Mouse (Mus musculus) megakaryocyte, embryonic 14.5 days (primary cell): ENCODE results near the gene Kctd2. TPM values are rescaled to one million over a fixed set of nuclear protein-coding genes. Genes with fewer than 3 reads are reported as not detected.
A peak's percentile ranks its signal among the peaks of the same experiment; 100 is the strongest.

Source experiments
- H3K27me3 ChIP-seq: replicated peaks from 2 replicates; pipeline ENCODE3; 2012; ENCODE audit warnings: inconsistent platforms
- H3K36me3 ChIP-seq: replicated peaks from 2 replicates; pipeline ENCODE3; 2012; ENCODE audit warnings: low read length, inconsistent platforms, mixed read lengths
- H3K4me1 ChIP-seq: 2 replicates; pipeline ENCODE4 v1.6.1; 2012; ENCODE audit warnings: inconsistent platforms
- H3K4me3 ChIP-seq: replicated peaks from 2 replicates; pipeline ENCODE3; 2012; ENCODE audit warnings: moderate library complexity, mild to moderate bottlenecking, inconsistent platforms
- H3K9me3 ChIP-seq: 2 replicates; pipeline ENCODE4 v1.6.1; 2012; ENCODE audit warnings: inconsistent platforms
- FLI1 ChIP-seq: IDR thresholded peaks from 2 replicates; pipeline ENCODE4 v1.6.1; 2012; ENCODE audit warnings: low read length, inconsistent platforms, mixed read lengths
- GATA1 ChIP-seq: IDR thresholded peaks from 3 replicates; pipeline ENCODE4 v1.6.1; 2012; ENCODE audit warnings: mixed read lengths, low read length, inconsistent platforms, borderline replicate concordance
- polyA plus RNA-seq: library from polyadenylated mRNA; stranded (reverse); fragments of >175 nt; gene quantifications from 2 replicates; pipeline ENCODE4 v1.2.3, GENCODE M21; 2012; ENCODE audit warnings: low replicate concordance; ENCODE audit not compliant: insufficient read depth

The Kctd2 gene
- polyA plus RNA-seq, 1 experiment: 13.7 TPM

- peaks cover 89% of the 10 kb centered on the region for H3K27me3 ChIP-seq
These were observed 17.7 kb downstream of the Kctd2 start for GRCm38 (mm10) chr11:115437571-115438122.

GRCm38 (mm10) chr11:115439326-115439725 lies 19.4 kb downstream of the Kctd2 start:
- Histone ChIP-seq H3K9me3 (peaks cover 23% of the 10 kb centered on the region), H3K4me1 (peaks cover 19% of the 10 kb centered on the region), H3K36me3 (no peaks in the 10 kb centered on the region), H3K27me3 (peaks cover 90% of the 10 kb centered on the region), H3K4me3 (no peak overlapping the region)
- no peak for TF ChIP-seq GATA1
- no peak for TF ChIP-seq FLI1

More at GRCm38 (mm10) chr11:115437571-115438122, 17.7 kb downstream of the Kctd2 start:
- Histone ChIP-seq H3K4me1 (peaks cover 19% of the 10 kb centered on the region), H3K36me3 (peaks cover 3% of the 10 kb centered on the region), H3K9me3 (peaks cover 20% of the 10 kb centered on the region), H3K4me3 (no peak overlapping the region)
- TF ChIP-seq FLI1 (no peak), GATA1 (no peak)

- TF ChIP-seq GATA1 (no peak), FLI1 (no peak)
These were observed 20.1 kb downstream of the Kctd2 start, which contains the start of gene Trim80 for GRCm38 (mm10) chr11:115439906-115440595. Gene Trim80, plus strand, starts transcription at chr11:115440545.

GRCm38 (mm10) chr11:115441417-115441816 lies 21.5 kb downstream of the Kctd2 start:
- H3K27me3 ChIP-seq: peaks cover 86% of the 10 kb centered on the region
- no peaks in the 10 kb centered on the region for H3K36me3 ChIP-seq
- no peak overlapping the region for H3K4me3 ChIP-seq
- H3K9me3 ChIP-seq: peaks cover 23% of the 10 kb centered on the region
- no peak for TF ChIP-seq GATA1
- no peak for TF ChIP-seq FLI1
- peaks cover 19% of the 10 kb centered on the region for H3K4me1 ChIP-seq

More at GRCm38 (mm10) chr11:115439906-115440595, 20.1 kb downstream of the Kctd2 start, which contains the start of gene Trim80:
- H3K9me3 ChIP-seq: peaks cover 23% of the 10 kb centered on the region
- no peaks in the 10 kb centered on the region for H3K36me3 ChIP-seq
- no peak within 1 kb of the TSS for H3K4me3 ChIP-seq
- H3K27me3 ChIP-seq: peaks cover 87% of the 10 kb centered on the region
- peaks cover 23% of the 10 kb centered on the region for H3K4me1 ChIP-seq

GRCm38 (mm10) chr11:115446906-115447305 lies 27.0 kb downstream of the Kctd2 start:
- 0 out of 2 replicates have a peak, but pooled peaks cover 8% of the 10 kb centered on the region for H3K9me3 ChIP-seq
- TF ChIP-seq GATA1 (no peak), FLI1 (no peak)
- H3K4me1 ChIP-seq: peaks cover 41% of the 10 kb centered on the region
- H3K4me3 ChIP-seq: no peak overlapping the region
- no peaks in the 10 kb centered on the region for H3K36me3 ChIP-seq
- H3K27me3 ChIP-seq: peaks cover 89% of the 10 kb centered on the region

GRCm38 (mm10) chr11:115447321-115447885 lies 27.5 kb downstream of the Kctd2 start:
- Histone ChIP-seq H3K9me3 (0 out of 2 replicates have a peak, but pooled peaks cover 8% of the 10 kb centered on the region), H3K4me1 (peaks cover 45% of the 10 kb centered on the region), H3K27me3 (peaks cover 90% of the 10 kb centered on the region), H3K4me3 (no peak overlapping the region), H3K36me3 (no peaks in the 10 kb centered on the region)
- TF ChIP-seq FLI1 (no peak), GATA1 (no peak)

GRCm38 (mm10) chr11:115448075-115448474 lies 28.1 kb downstream of the Kctd2 start:
- Histone ChIP-seq H3K36me3 (no peaks in the 10 kb centered on the region), H3K4me3 (peak overlapping the region; percentile 53), H3K4me1 (peaks cover 45% of the 10 kb centered on the region), H3K9me3 (0 out of 2 replicates have a peak, but pooled peaks cover 8% of the 10 kb centered on the region), H3K27me3 (peaks cover 89% of the 10 kb centered on the region)
- no peak for TF ChIP-seq FLI1
- no peak for TF ChIP-seq GATA1

GRCm38 (mm10) chr11:115448998-115449397 lies 29.1 kb downstream of the Kctd2 start:
- TF ChIP-seq FLI1: no peak
- no peak for TF ChIP-seq GATA1
- Histone ChIP-seq H3K4me1 (peaks cover 45% of the 10 kb centered on the region), H3K27me3 (peaks cover 88% of the 10 kb centered on the region)

GRCm38 (mm10) chr11:115450176-115450575 lies 30.2 kb downstream of the Kctd2 start:
- Histone ChIP-seq H3K27me3 (peaks cover 82% of the 10 kb centered on the region), H3K4me3 (no peak overlapping the region), H3K4me1 (peaks cover 40% of the 10 kb centered on the region), H3K9me3 (peaks cover 15% of the 10 kb centered on the region), H3K36me3 (no peaks in the 10 kb centered on the region)
- no peak for TF ChIP-seq GATA1
- TF ChIP-seq FLI1: no peak

More at GRCm38 (mm10) chr11:115448998-115449397, 29.1 kb downstream of the Kctd2 start:
- Histone ChIP-seq H3K36me3 (no peaks in the 10 kb centered on the region), H3K9me3 (0 out of 2 replicates have a peak, but pooled peaks cover 5% of the 10 kb centered on the region), H3K4me3 (no peak overlapping the region)

- no peak overlapping the region for H3K4me3 ChIP-seq
- H3K9me3 ChIP-seq: peaks cover 28% of the 10 kb centered on the region
- TF ChIP-seq FLI1 (no peak), GATA1 (no peak)
- peaks cover 81% of the 10 kb centered on the region for H3K27me3 ChIP-seq
- H3K4me1 ChIP-seq: peaks cover 31% of the 10 kb centered on the region
- no peaks in the 10 kb centered on the region for H3K36me3 ChIP-seq
These were observed 31.9 kb downstream of the Kctd2 start for GRCm38 (mm10) chr11:115451781-115452241.
